Mouse (Mus musculus) left cerebral cortex, adult 9 months (tissue): ENCODE results near the gene Vnn3.

ENCODE experiments used
- DNase-seq, 2 experiments: peaks; one replicate each; pipeline ENCODE4 v3.0.0; 2022; ENCODE audit warnings: low spot score in 2 of 2

The Vnn3 gene

DNA sequence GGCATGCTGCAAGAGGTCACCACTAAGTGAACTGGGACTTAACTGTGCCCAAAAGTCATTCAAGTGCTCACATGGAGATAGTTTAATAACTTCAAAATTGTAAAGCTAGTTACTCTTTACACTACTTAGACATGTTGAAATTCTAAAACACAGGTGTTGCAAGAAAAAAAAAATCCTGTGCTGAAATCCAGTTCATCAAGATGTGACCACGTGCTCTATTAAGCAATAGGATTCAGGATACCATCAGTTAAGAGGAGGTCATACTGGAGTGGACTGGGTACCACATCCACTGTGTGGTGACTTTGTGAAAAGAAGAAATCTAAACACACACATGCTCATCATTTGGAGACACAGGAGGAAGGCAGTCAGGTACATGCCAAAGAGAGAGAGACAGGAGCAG, 41.7 kb downstream of the Vnn3 start:
- DNase-seq: no peak

DNA sequence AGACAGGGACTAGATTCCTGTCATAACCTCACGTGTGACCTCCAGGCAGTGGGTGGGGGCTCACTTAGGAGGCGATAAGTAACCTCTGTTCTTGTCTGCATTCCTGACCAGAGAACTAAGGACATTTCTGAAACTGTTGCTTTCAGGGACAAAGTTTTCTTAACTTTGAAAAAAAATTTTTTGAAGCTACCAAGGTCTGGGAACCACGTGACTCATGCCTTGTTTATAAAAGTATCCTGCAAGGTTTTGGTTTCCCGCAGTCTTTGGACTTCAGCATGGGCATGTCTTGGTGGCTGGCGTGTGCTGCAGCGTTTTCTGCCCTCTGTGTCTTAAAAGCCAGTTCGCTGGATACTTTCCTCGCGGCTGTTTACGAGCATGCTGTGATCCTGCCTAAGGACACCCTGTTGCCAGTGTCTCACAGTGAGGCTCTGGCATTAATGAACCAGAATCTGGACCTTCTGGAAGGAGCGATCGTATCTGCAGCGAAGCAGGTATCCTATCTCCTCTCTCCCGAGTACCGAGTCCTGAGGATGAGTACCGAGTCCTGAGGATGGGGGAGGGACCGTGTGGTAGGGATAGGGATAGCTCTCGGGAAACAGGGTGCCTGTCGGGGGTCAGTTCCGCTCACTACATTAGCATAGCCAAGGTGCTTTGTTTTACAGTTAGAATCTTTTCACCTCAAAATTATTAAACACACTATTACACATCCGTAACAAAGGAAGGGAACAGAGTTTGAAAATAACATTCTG, 43.5 kb downstream of the Vnn3 start, which contains the start of gene Vnn1:
Vnn1 (plus strand) TSS at position 88 of the 749 bp plus-strand sequence.
- no peak for DNase-seq

DNA sequence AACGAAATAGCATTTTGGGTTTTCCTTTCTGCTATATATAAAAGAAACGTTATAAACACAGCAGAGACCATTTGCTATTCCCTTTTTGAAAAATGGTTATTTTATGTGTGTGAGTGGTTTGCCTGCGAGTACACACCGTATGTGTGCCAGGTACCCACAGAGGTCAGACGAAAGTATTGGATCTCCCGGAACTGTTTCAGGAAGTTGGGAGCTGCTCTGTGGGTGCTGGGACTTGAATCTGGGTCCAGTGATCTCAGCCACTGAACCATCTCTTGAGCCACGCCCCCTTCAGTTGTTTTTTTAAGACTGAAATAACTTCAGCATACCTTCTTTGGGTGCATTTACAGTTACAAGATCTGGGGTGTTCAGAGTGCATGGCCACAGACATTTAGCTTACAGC, 44.1 kb downstream of the Vnn3 start:
- no peak for DNase-seq

DNA sequence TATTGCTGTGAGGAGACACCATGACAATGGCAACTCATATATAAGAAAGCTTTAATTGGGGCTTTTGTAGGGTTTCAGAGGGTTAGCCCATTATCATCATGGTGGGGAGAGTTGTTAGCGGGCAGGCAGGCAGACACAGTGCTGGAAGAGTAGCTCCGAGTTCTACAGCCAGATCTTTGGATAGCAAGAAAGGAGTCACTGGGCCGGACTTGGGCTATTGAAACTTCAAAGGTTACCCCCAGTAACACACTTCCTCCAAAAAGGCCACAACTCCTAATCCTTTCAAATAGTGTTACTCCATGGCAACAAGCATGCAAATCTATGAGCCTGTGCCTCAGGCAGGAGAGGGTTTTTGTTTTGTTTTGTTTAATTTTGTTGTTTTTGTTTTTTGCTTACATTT, 49.9 kb downstream of the Vnn3 start:
- DNase-seq: no peak

DNA sequence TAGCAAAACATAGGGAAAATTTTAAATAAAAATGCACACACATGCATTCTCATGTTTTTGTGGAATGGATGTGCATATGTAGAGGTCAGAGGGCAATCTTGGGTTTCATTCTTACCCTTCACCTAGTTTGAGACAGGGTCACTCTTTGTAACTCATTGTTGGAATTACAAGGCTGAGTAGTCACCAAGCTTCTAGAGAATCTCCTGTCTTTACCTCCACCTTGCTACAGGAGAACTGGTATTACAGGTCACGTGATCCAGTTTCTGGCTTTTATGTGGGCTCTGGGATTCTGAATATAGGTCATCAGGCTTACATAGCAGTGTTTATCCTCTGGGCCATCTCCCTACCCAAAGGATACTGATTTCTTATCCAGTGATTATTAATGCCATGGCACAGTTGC, 54.4 kb downstream of the Vnn3 start:
- DNase-seq: no peak
